14 mouse cellular contexts compared by ENCODE assay signal in the genomic region with DNA sequence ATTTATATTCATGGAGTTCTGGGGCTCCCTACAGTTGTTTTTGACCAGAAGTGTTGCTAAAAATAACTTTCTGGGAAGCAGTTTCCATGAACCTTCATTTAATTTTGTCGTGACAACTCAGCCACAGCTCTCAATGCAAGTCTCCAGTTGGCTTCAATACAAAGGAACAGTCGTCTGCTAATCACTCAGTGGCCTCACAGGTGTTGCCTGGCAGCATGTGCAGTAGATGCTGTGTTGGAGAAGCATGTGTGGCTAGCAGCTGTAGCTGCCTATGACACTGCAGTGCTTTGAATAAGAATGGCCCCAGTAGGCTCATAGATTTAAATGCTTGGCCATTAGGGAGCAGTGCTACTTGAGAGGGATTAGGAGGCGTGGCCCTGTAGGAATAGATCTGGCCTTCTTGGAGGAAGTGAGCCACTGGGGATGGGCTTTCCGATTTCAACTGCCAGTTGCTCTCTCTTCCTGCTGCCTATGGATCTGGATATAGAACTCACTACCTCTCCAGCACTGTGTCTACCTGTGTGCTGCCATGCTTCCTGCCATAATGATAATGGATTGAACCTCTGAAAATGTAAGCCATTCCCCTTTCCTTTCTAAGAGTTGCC.
DNase-seq lines count a peak whose midpoint lies in the region; ATAC-seq and TF ChIP-seq lines count a peak whose summit lies in the region.
"Had no signal": no experiment of that assay in that cellular context is flagged by ENCODE, and none has a peak within 500 bp of the region (broad histone marks: within the 10 kb centered on the region; RNA-seq: fewer than 3 reads in every experiment).

No protein-coding gene starts in this region.

- no peak for ATAC-seq in forebrain, embryonic 16.5 days
- ATAC-seq in kidney, embryonic 16.5 days (ENCODE audit: low FRiP score, low TSS enrichment): no peak
- 0 out of 2 replicates have a peak, but pooled peaks have one; percentile 44 for ATAC-seq in heart, embryonic 15.5 days (replicated peaks; ENCODE audit: insufficient number of reproducible peaks, insufficient read depth, low FRiP score, low read depth)

- no peaks in the 10 kb centered on the region for H3K27me3 ChIP-seq in forebrain, embryonic 10.5 days (ENCODE audit: poor library complexity, severe bottlenecking)
- H3K27me3 ChIP-seq in forebrain, embryonic 16.5 days (replicated peaks; ENCODE audit: control insufficient read depth, insufficient read depth, low read length): no peaks in the 10 kb centered on the region
- H3K27me3 ChIP-seq in kidney, embryonic 16.5 days (ENCODE audit: insufficient read depth, low read length): no peaks in the 10 kb centered on the region
- no peaks in the 10 kb centered on the region for H3K27me3 ChIP-seq in heart, embryonic 15.5 days
- H3K27me3 ChIP-seq in cerebellum, adult 2 months (ENCODE audit: control insufficient read depth, insufficient read depth, low read length): no peaks in the 10 kb centered on the region

- 77% methylated on average over 4 of the region's 4 CpGs for WGBS in forebrain, embryonic 10.5 days
- 42% methylated on average over 4 of the region's 4 CpGs for WGBS in forebrain, embryonic 16.5 days
- 79% methylated on average over 4 of the region's 4 CpGs for WGBS in kidney, embryonic 16.5 days
- WGBS in heart, embryonic 15.5 days: 54% methylated on average over 4 of the region's 4 CpGs
- 42% methylated on average over 4 of the region's 4 CpGs for WGBS in cerebellum, adult 2 months

- no peak for TF ChIP-seq POLR2A in cerebellum, adult 2 months (IDR thresholded peaks at IDR 0.05; ENCODE audit: borderline replicate concordance, insufficient read depth, low read length)

- no peak overlapping the region for H3K4me3 ChIP-seq in forebrain, embryonic 10.5 days
- no peak overlapping the region for H3K4me3 ChIP-seq in forebrain, embryonic 16.5 days (replicated peaks; ENCODE audit: low read length)
- no peak overlapping the region for H3K4me3 ChIP-seq in kidney, embryonic 16.5 days (ENCODE audit: low read length)
- no peak overlapping the region for H3K4me3 ChIP-seq in heart, embryonic 15.5 days
- no peak overlapping the region for H3K4me3 ChIP-seq in cerebellum, adult 2 months (replicated peaks; ENCODE audit: insufficient read depth, low read depth, low read length)
- H3K4me3 ChIP-seq: hindbrain, embryonic 10.5 days had no signal

- no peak overlapping the region for H3K4me2 ChIP-seq in forebrain, embryonic 16.5 days (ENCODE audit: low read length)
- H3K4me2 ChIP-seq in kidney, embryonic 16.5 days (replicated peaks; ENCODE audit: low read depth, low read length): no peak overlapping the region
- H3K4me2 ChIP-seq in heart, embryonic 15.5 days: no peak overlapping the region

- DNase-seq in forebrain, embryonic 10.5 days (ENCODE audit: extremely low spot score, low spot score): no peak
- DNase-seq in kidney, adult 9 months: no peak
- peak; percentile 29 for DNase-seq in adipocyte (ENCODE audit: low spot score)
- no peak for DNase-seq in cerebellum, adult 2 months
- DNase-seq in adrenal gland, postnatal 14 days: no peak
- DNase-seq: layer of hippocampus, postnatal 36 days; spleen, adult 18-20 months; thymus, adult 18-20 months had no signal

- peak overlapping the region; percentile 53 for H3K27ac ChIP-seq in forebrain, embryonic 10.5 days
- H3K27ac ChIP-seq in forebrain, embryonic 16.5 days (ENCODE audit: low read length): no peak overlapping the region
- H3K27ac ChIP-seq in kidney, embryonic 16.5 days (ENCODE audit: low read length): peak overlapping the region; percentile 9; the same call in 1 of the 2 replicates
- peak overlapping the region; percentile 73 for H3K27ac ChIP-seq in heart, embryonic 15.5 days
- no peak overlapping the region for H3K27ac ChIP-seq in cerebellum, adult 2 months (ENCODE audit: insufficient read depth, low read length)
- H3K27ac ChIP-seq: hindbrain, embryonic 10.5 days; kidney, postnatal 0 days had no signal

- no peak overlapping the region for H3K9ac ChIP-seq in forebrain, embryonic 16.5 days (replicated peaks; ENCODE audit: low read depth, low read length)
- H3K9ac ChIP-seq in kidney, embryonic 16.5 days (replicated peaks; ENCODE audit: low read length): no peak overlapping the region
- no peak overlapping the region for H3K9ac ChIP-seq in heart, embryonic 15.5 days

- no peak for TF ChIP-seq CTCF in cerebellum, adult 2 months (IDR thresholded peaks at IDR 0.05; ENCODE audit: borderline replicate concordance, insufficient read depth, low read depth, low read length)

- peaks cover 16% of the 10 kb centered on the region; the same call in 1 of the 2 replicates for H3K4me1 ChIP-seq in forebrain, embryonic 10.5 days
- H3K4me1 ChIP-seq in forebrain, embryonic 16.5 days (replicated peaks; ENCODE audit: control insufficient read depth, insufficient read depth, low read length): peaks cover 3% of the 10 kb centered on the region; the same call in 1 of the 2 replicates
- H3K4me1 ChIP-seq in kidney, embryonic 16.5 days (ENCODE audit: insufficient read depth, low read length): peaks cover 2% of the 10 kb centered on the region
- H3K4me1 ChIP-seq in heart, embryonic 15.5 days (replicated peaks): peaks cover 35% of the 10 kb centered on the region
- H3K4me1 ChIP-seq in cerebellum, adult 2 months (ENCODE audit: control insufficient read depth, insufficient read depth, low read length): no peaks in the 10 kb centered on the region
- H3K4me1 ChIP-seq: hindbrain, embryonic 10.5 days had no signal

- no peaks in the 10 kb centered on the region; the same call in 1 of the 2 replicates for H3K9me3 ChIP-seq in forebrain, embryonic 10.5 days
- no peaks in the 10 kb centered on the region for H3K9me3 ChIP-seq in forebrain, embryonic 16.5 days (ENCODE audit: control insufficient read depth, low read length)
- peaks cover 5% of the 10 kb centered on the region; the same call in 1 of the 2 replicates for H3K9me3 ChIP-seq in kidney, embryonic 16.5 days (ENCODE audit: low read length)
- H3K9me3 ChIP-seq in heart, embryonic 15.5 days (replicated peaks): 0 out of 2 replicates have a peak, but pooled peaks cover 1% of the 10 kb centered on the region
- H3K9me3 ChIP-seq: hindbrain, embryonic 10.5 days had no signal

- H3K36me3 ChIP-seq in forebrain, embryonic 10.5 days (replicated peaks): no peaks in the 10 kb centered on the region
- H3K36me3 ChIP-seq in forebrain, embryonic 16.5 days (ENCODE audit: control insufficient read depth, insufficient read depth): no peaks in the 10 kb centered on the region
- H3K36me3 ChIP-seq in kidney, embryonic 16.5 days (ENCODE audit: insufficient read depth, low read length): no peaks in the 10 kb centered on the region
- no peaks in the 10 kb centered on the region for H3K36me3 ChIP-seq in heart, embryonic 15.5 days
- H3K36me3 ChIP-seq: G1E; hindbrain, embryonic 10.5 days had no signal

Comparison
In these comparisons a context has a peak if more than half of its experiments do, and no peak if none do; other contexts are left out.
1. H3K27ac ChIP-seq: peak in forebrain, embryonic 10.5 days (single experiment), kidney, embryonic 16.5 days (single experiment) and heart, embryonic 15.5 days (single experiment); none in forebrain, embryonic 16.5 days (single experiment) and cerebellum, adult 2 months (single experiment).